ENCODE assay signal across 10 mouse cellular contexts in genomic region chr11:70308296-70308695, GRCm38 (mm10). TPM values are rescaled to one million over a fixed set of nuclear protein-coding genes. Genes with fewer than 3 reads are reported as not detected.
DNase-seq lines count a peak whose midpoint lies in the region; ATAC-seq and TF ChIP-seq lines count a peak whose summit lies in the region.
"Had no signal": no experiment of that assay in that cellular context is flagged by ENCODE, and none has a peak within 500 bp of the region (broad histone marks: within the 10 kb centered on the region; RNA-seq: fewer than 3 reads in every experiment).

No protein-coding gene starts in this region.

- no peak for TF ChIP-seq POLR2A in bone marrow, adult 2 months (IDR thresholded peaks at IDR 0.05; ENCODE audit: borderline replicate concordance, control insufficient read depth, low read depth, low read length)

- no peaks in the 10 kb centered on the region for H3K4me1 ChIP-seq in hindbrain, postnatal 0 days (ENCODE audit: insufficient read depth, low read length)
- H3K4me1 ChIP-seq in hindbrain, embryonic 11.5 days (replicated peaks; ENCODE audit: control insufficient read depth, insufficient read depth, low read length): no peaks in the 10 kb centered on the region
- no peaks in the 10 kb centered on the region for H3K4me1 ChIP-seq in midbrain, postnatal 0 days (ENCODE audit: insufficient read depth, low read length)
- no peaks in the 10 kb centered on the region for H3K4me1 ChIP-seq in midbrain, embryonic 10.5 days
- peaks cover 4% of the 10 kb centered on the region for H3K4me1 ChIP-seq in bone marrow, adult 2 months (ENCODE audit: control insufficient read depth, insufficient read depth, low read length)
- H3K4me1 ChIP-seq: hindbrain, embryonic 10.5 days had no signal

- DNase-seq in hindbrain, postnatal 0 days (ENCODE audit: low spot score): no peak
- no peak for DNase-seq in hindbrain, embryonic 11.5 days (ENCODE audit: low spot score)
- no peak for DNase-seq in midbrain, postnatal 0 days (ENCODE audit: low spot score)
- DNase-seq in midbrain, embryonic 10.5 days (ENCODE audit: low spot score): no peak
- no peak for DNase-seq in cerebellum, postnatal 4 days (ENCODE audit: low spot score in 2 of 2)
- DNase-seq in gastrocnemius, postnatal 4 days (ENCODE audit: low spot score in 2 of 2): no peak
- DNase-seq in cerebellum, adult 9-10 months: no peak
- DNase-seq: left cerebral cortex, postnatal 4 days had no signal

- H3K4me2 ChIP-seq in hindbrain, postnatal 0 days (ENCODE audit: low read depth, low read length): no peak overlapping the region
- no peak overlapping the region for H3K4me2 ChIP-seq in hindbrain, embryonic 11.5 days (replicated peaks; ENCODE audit: low read depth, low read length)
- H3K4me2 ChIP-seq in midbrain, postnatal 0 days (ENCODE audit: low read depth, low read length, poor library complexity, severe bottlenecking): no peak overlapping the region

- no peak overlapping the region for H3K27ac ChIP-seq in hindbrain, postnatal 0 days
- no peak overlapping the region for H3K27ac ChIP-seq in hindbrain, embryonic 11.5 days (ENCODE audit: low read depth, low read length)
- no peak overlapping the region for H3K27ac ChIP-seq in midbrain, postnatal 0 days (ENCODE audit: low read depth, low read length)
- no peak overlapping the region for H3K27ac ChIP-seq in midbrain, embryonic 10.5 days (replicated peaks)
- no peak overlapping the region for H3K27ac ChIP-seq in bone marrow, adult 2 months (ENCODE audit: control insufficient read depth, insufficient read depth, low read depth, low read length, poor library complexity)
- H3K27ac ChIP-seq: hindbrain, embryonic 10.5 days had no signal

- no peaks in the 10 kb centered on the region for H3K9me3 ChIP-seq in hindbrain, postnatal 0 days (ENCODE audit: low read length)
- no peaks in the 10 kb centered on the region for H3K9me3 ChIP-seq in hindbrain, embryonic 11.5 days (ENCODE audit: control insufficient read depth, low read length)
- no peaks in the 10 kb centered on the region for H3K9me3 ChIP-seq in midbrain, postnatal 0 days (ENCODE audit: low read length)
- H3K9me3 ChIP-seq in midbrain, embryonic 10.5 days (replicated peaks): no peaks in the 10 kb centered on the region

- no peak overlapping the region for H3K9ac ChIP-seq in hindbrain, postnatal 0 days (replicated peaks; ENCODE audit: low read length)
- H3K9ac ChIP-seq in hindbrain, embryonic 11.5 days (ENCODE audit: low read depth, low read length): no peak overlapping the region
- H3K9ac ChIP-seq in midbrain, postnatal 0 days (replicated peaks; ENCODE audit: low read length, poor library complexity, severe bottlenecking): no peak overlapping the region

- ATAC-seq in hindbrain, postnatal 0 days: no peak
- no peak for ATAC-seq in hindbrain, embryonic 11.5 days (ENCODE audit: low FRiP score)
- no peak for ATAC-seq in midbrain, postnatal 0 days (ENCODE audit: low FRiP score)

- 93% methylated on average over 2 of the region's 2 CpGs for WGBS in hindbrain, postnatal 0 days
- WGBS in hindbrain, embryonic 11.5 days: 81% methylated on average over 2 of the region's 2 CpGs
- WGBS in midbrain, postnatal 0 days: 100% methylated on average over 2 of the region's 2 CpGs
- 93% methylated on average over 2 of the region's 2 CpGs for WGBS in midbrain, embryonic 10.5 days
- 81% methylated on average over 2 of the region's 2 CpGs for WGBS in bone marrow, adult 2 months

- no peaks in the 10 kb centered on the region for H3K36me3 ChIP-seq in hindbrain, postnatal 0 days (ENCODE audit: insufficient read depth, low read length)
- H3K36me3 ChIP-seq in hindbrain, embryonic 11.5 days (ENCODE audit: control insufficient read depth, insufficient read depth, low read length): no peaks in the 10 kb centered on the region
- no peaks in the 10 kb centered on the region for H3K36me3 ChIP-seq in midbrain, postnatal 0 days (ENCODE audit: insufficient read depth, low read length)
- no peaks in the 10 kb centered on the region for H3K36me3 ChIP-seq in midbrain, embryonic 10.5 days
- H3K36me3 ChIP-seq: hindbrain, embryonic 10.5 days had no signal

- H3K27me3 ChIP-seq in hindbrain, postnatal 0 days (ENCODE audit: insufficient read depth, low read length): no peaks in the 10 kb centered on the region
- H3K27me3 ChIP-seq in hindbrain, embryonic 11.5 days (ENCODE audit: control insufficient read depth, insufficient read depth, low read length): no peaks in the 10 kb centered on the region
- H3K27me3 ChIP-seq in midbrain, postnatal 0 days (ENCODE audit: insufficient read depth, low read length): peaks cover 7% of the 10 kb centered on the region; the same call in 1 of the 2 replicates
- no peaks in the 10 kb centered on the region for H3K27me3 ChIP-seq in midbrain, embryonic 10.5 days (ENCODE audit: low read depth, poor library complexity, severe bottlenecking)

- TF ChIP-seq CTCF in hindbrain, postnatal 0 days (IDR thresholded peaks at IDR 0.05; ENCODE audit: low read depth): peak; percentile 9; the same call in 1 of the 2 replicates
- peak; percentile 31 for TF ChIP-seq CTCF in midbrain, postnatal 0 days (IDR thresholded peaks at IDR 0.05)
- peak; percentile 31; the same call in 1 of the 2 replicates for TF ChIP-seq CTCF in bone marrow, adult 2 months (IDR thresholded peaks at IDR 0.05; ENCODE audit: control insufficient read depth, insufficient read depth, low read length)

- H3K4me3 ChIP-seq in hindbrain, postnatal 0 days (ENCODE audit: low read length): no peak overlapping the region
- no peak overlapping the region for H3K4me3 ChIP-seq in hindbrain, embryonic 11.5 days (ENCODE audit: low read depth, low read length)
- no peak overlapping the region for H3K4me3 ChIP-seq in midbrain, postnatal 0 days (ENCODE audit: low read depth, low read length)
- no peak overlapping the region for H3K4me3 ChIP-seq in midbrain, embryonic 10.5 days
- no peak overlapping the region for H3K4me3 ChIP-seq in bone marrow, adult 2 months (replicated peaks; ENCODE audit: control insufficient read depth, low read depth, low read length)
- H3K4me3 ChIP-seq: hindbrain, embryonic 10.5 days had no signal

RNA-seq across cellular contexts. Expression of gene Alox12e, which starts 14.1 kb away (rescaled TPM):
- not detected in 2 replicates for total RNA-seq in hindbrain, postnatal 0 days (2014; rRNA removed)
- 0.08 and 0.09 TPM in 2 replicates for polyA plus RNA-seq in hindbrain, postnatal 0 days (2015; fragmentation: Nextera tagmentation; extraction: Ambion mirVana)
- polyA plus RNA-seq in hindbrain, embryonic 11.5 days (2014; fragmentation: Nextera tagmentation; extraction: Ambion mirVana): not detected in 2 replicates
- 0.05 TPM in 1 of 2 replicates, not detected in the other for total RNA-seq in midbrain, postnatal 0 days (2014; rRNA removed)
- 0.16 and 0.31 TPM in 2 replicates for polyA plus RNA-seq in midbrain, postnatal 0 days (2015; fragmentation: Nextera tagmentation; extraction: Ambion mirVana)
- not detected in 2 replicates for polyA plus RNA-seq in midbrain, embryonic 10.5 days (2016; fragmentation: Nextera tagmentation; extraction: Ambion mirVana)
- not detected in 2 replicates for polyA plus RNA-seq in bone marrow, adult 2 months (2011; ENCODE audit: insufficient read depth, insufficient read length, low replicate concordance, missing spikeins)
- total RNA-seq in gastrocnemius, postnatal 4 days (2021): under 1 TPM in 1 of 2 experiments, not detected in 1; 0.13 TPM
- polyA plus RNA-seq: hindbrain, embryonic 10.5 days had no signal

RNA-seq across cellular contexts. Expression of gene Alox15, which starts 43.5 kb away (rescaled TPM):
- not detected in 2 replicates for total RNA-seq in hindbrain, postnatal 0 days (2014; rRNA removed)
- polyA plus RNA-seq in hindbrain, postnatal 0 days (2015; fragmentation: Nextera tagmentation; extraction: Ambion mirVana): 0.09 TPM in 1 of 2 replicates, not detected in the other
- 0.18 TPM in 1 of 2 replicates, not detected in the other for polyA plus RNA-seq in hindbrain, embryonic 11.5 days (2014; fragmentation: Nextera tagmentation; extraction: Ambion mirVana)
- not detected in 2 replicates for total RNA-seq in midbrain, postnatal 0 days (2014; rRNA removed)
- polyA plus RNA-seq in midbrain, postnatal 0 days (2015; fragmentation: Nextera tagmentation; extraction: Ambion mirVana): 0.16 and 0.28 TPM in 2 replicates
- polyA plus RNA-seq in midbrain, embryonic 10.5 days (2016; fragmentation: Nextera tagmentation; extraction: Ambion mirVana): 0.26 TPM in 1 of 2 replicates, not detected in the other
- polyA plus RNA-seq in bone marrow, adult 2 months (2011; ENCODE audit: insufficient read depth, insufficient read length, low replicate concordance, missing spikeins): 2.0 and 3.5 TPM in 2 replicates
- under 1 TPM; 0.13 to 0.25 TPM for total RNA-seq in gastrocnemius, postnatal 4 days (2021)
- total RNA-seq: left cerebral cortex, postnatal 4 days had no signal

RNA-seq across cellular contexts. Expression of gene Alox12, which starts 53.1 kb away (rescaled TPM):
- 0.16 and 0.36 TPM in 2 replicates for total RNA-seq in hindbrain, postnatal 0 days (2014; rRNA removed)
- polyA plus RNA-seq in hindbrain, postnatal 0 days (2015; fragmentation: Nextera tagmentation; extraction: Ambion mirVana): 0.32 and 0.49 TPM in 2 replicates
- 3.5 and 3.7 TPM in 2 replicates for polyA plus RNA-seq in hindbrain, embryonic 11.5 days (2014; fragmentation: Nextera tagmentation; extraction: Ambion mirVana)
- total RNA-seq in midbrain, postnatal 0 days (2014; rRNA removed): 0.16 and 0.57 TPM in 2 replicates
- 0.29 and 0.35 TPM in 2 replicates for polyA plus RNA-seq in midbrain, postnatal 0 days (2015; fragmentation: Nextera tagmentation; extraction: Ambion mirVana)
- 2.5 TPM in 2 replicates for polyA plus RNA-seq in midbrain, embryonic 10.5 days (2016; fragmentation: Nextera tagmentation; extraction: Ambion mirVana)
- 46.3 and 82.5 TPM in 2 replicates for polyA plus RNA-seq in bone marrow, adult 2 months (2011; ENCODE audit: insufficient read depth, insufficient read length, low replicate concordance, missing spikeins)
- 1 to 10 TPM; 1.3 to 1.7 TPM for total RNA-seq in gastrocnemius, postnatal 4 days (2021)

Comparison
In these comparisons a context has a peak if more than half of its experiments do, and no peak if none do; other contexts are left out.
1. RNA of gene Alox12, which starts 53.1 kb away (polyA plus RNA-seq): 46.3 to 82.5 TPM in bone marrow, adult 2 months; 3.5 to 3.7 TPM in hindbrain, embryonic 11.5 days, 2.5 TPM in midbrain, embryonic 10.5 days, 0.32 to 0.49 TPM in hindbrain, postnatal 0 days and 0.29 to 0.35 TPM in midbrain, postnatal 0 days; every median in the first group is over 10 times any median in the second.
2. Peak in every context shown above with its lines, with median percentiles within 50 percentile points of each other: CTCF ChIP-seq.